Mouse (Mus musculus) neural tube, embryonic 12.5 days (tissue): ENCODE results near the gene Gm20388. TPM values are rescaled to one million over a fixed set of nuclear protein-coding genes. Genes with fewer than 3 reads are reported as not detected.
A peak's percentile ranks its signal among the peaks of the same experiment; 100 is the strongest.

Source experiments
- ATAC-seq: fragments of 200-750 bp; cut with Nextera tagmentation; 2 replicates; pipeline ENCODE4 v1.8.0; 2017; ENCODE audit warnings: low read depth, mild to moderate bottlenecking, moderate TSS enrichment, moderate library complexity; ENCODE audit not compliant: low FRiP score
- H3K27ac ChIP-seq: fragments of 300-500 bp; sonication (generic); 2 replicates; pipeline ENCODE4 v1.5.1; 2016
- H3K27me3 ChIP-seq: fragments of 300-500 bp; sonication (generic); replicated peaks from 2 replicates; pipeline ENCODE4 v1.6.1; 2016; ENCODE audit warnings: mild to moderate bottlenecking
- H3K36me3 ChIP-seq: fragments of 300-500 bp; sonication (generic); 2 replicates; pipeline ENCODE4 v1.6.1; 2016; ENCODE audit warnings: mild to moderate bottlenecking
- H3K4me1 ChIP-seq: fragments of 300-500 bp; sonication (generic); 2 replicates; pipeline ENCODE4 v1.6.1; 2016
- H3K4me2 ChIP-seq: fragments of 300-500 bp; sonication (generic); replicated peaks from 2 replicates; pipeline ENCODE4 v1.6.1; 2016; ENCODE audit warnings: mild to moderate bottlenecking
- H3K4me3 ChIP-seq: fragments of 300-500 bp; sonication (generic); 2 replicates; pipeline ENCODE4 v1.5.1; 2016
- H3K9ac ChIP-seq: fragments of 300-500 bp; sonication (generic); 2 replicates; pipeline ENCODE4 v1.6.1; 2016; ENCODE audit warnings: mild to moderate bottlenecking
- H3K9me3 ChIP-seq: fragments of 300-500 bp; sonication (generic); 2 replicates; pipeline ENCODE4 v1.6.1; 2016; ENCODE audit warnings: mild to moderate bottlenecking
- WGBS: fragments of 180-500 bp; shearing (Covaris S2); methylation state at CpG from one replicate; pipeline ENCODE4 v1.1.7; 2016; 5-methylcytosine and 5-hydroxymethylcytosine counted together
- polyA plus RNA-seq: library from polyadenylated mRNA; unstranded; fragments of >200 nt; fragmentation: Nextera tagmentation; extraction: Ambion mirVana; gene quantifications from 2 replicates; pipeline ENCODE4 v1.2.1, GENCODE M21; 2016

The Gm20388 gene
- polyA plus RNA-seq, 1 experiment from 2014 or later, result not detected

GRCm38 (mm10) chr8:121850821-121851470 is 1940.3 kb downstream of the Gm20388 start:
- no peak overlapping the region for H3K27ac ChIP-seq
- 6% methylated on average over 24 of the region's 24 CpGs for WGBS
- no peaks in the 10 kb centered on the region for H3K9me3 ChIP-seq
- H3K4me3 ChIP-seq, result 0 out of 2 replicates have a peak overlapping the region, but pooled peaks have one; percentile 11
- H3K4me1 ChIP-seq, result peaks cover 5% of the 10 kb centered on the region; the same call in 1 of the 2 replicates
- H3K4me2 ChIP-seq, result peak overlapping the region; percentile 54
- no peaks in the 10 kb centered on the region for H3K36me3 ChIP-seq
- ATAC-seq, result peak; percentile 69
- H3K9ac ChIP-seq, result peak overlapping the region; percentile 48
- H3K27me3 ChIP-seq, result no peaks in the 10 kb centered on the region

- WGBS, result 62% methylated on average over 7 of the region's 7 CpGs
- no peaks in the 10 kb centered on the region for H3K36me3 ChIP-seq
- no peaks in the 10 kb centered on the region for H3K9me3 ChIP-seq
- H3K9ac ChIP-seq, result peak overlapping the region; percentile 48; the same call in 1 of the 2 replicates
- H3K4me1 ChIP-seq, result peaks cover 5% of the 10 kb centered on the region; the same call in 1 of the 2 replicates
- H3K27me3 ChIP-seq, result no peaks in the 10 kb centered on the region
- H3K4me2 ChIP-seq, result peak overlapping the region; percentile 54; the same call in 1 of the 2 replicates
- no peak for ATAC-seq
- H3K4me3 ChIP-seq, result no peak overlapping the region
- no peak overlapping the region for H3K27ac ChIP-seq
Measured at GRCm38 (mm10) chr8:121851716-121852115, 1941.1 kb downstream of the Gm20388 start.

GRCm38 (mm10) chr8:121852464-121852863 is 1941.8 kb downstream of the Gm20388 start:
- Histone ChIP-seq H3K4me3 (no peak overlapping the region), H3K36me3 (no peaks in the 10 kb centered on the region), H3K9ac (no peak overlapping the region), H3K4me2 (no peak overlapping the region), H3K27ac (no peak overlapping the region), H3K4me1 (peaks cover 5% of the 10 kb centered on the region; the same call in 1 of the 2 replicates), H3K27me3 (no peaks in the 10 kb centered on the region), H3K9me3 (no peaks in the 10 kb centered on the region)
- ATAC-seq, result no peak
- WGBS, result 71% methylated on average over 7 of the region's 7 CpGs

DNA sequence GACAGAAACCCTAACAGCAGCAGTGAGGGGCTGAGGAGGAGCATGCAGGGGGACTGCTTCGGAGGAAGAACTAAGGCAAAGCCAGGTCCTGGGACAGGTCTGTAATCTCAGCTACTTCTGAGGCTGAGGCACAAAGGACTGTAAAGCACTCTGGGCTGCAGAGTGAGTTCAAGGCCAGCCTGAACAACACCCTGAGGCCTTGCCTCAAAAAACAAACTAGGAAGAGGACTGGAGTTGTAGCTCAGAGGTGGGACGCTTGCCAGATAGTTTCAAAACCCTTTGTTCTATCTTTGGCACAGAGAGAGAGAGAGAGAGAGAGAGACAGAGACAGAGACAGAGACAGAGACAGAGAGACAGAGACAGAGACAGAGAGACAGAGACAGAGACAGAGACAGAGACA is 1942.9 kb downstream of the Gm20388 start:
- no peak overlapping the region for H3K9ac ChIP-seq
- H3K36me3 ChIP-seq, result no peaks in the 10 kb centered on the region
- no peak overlapping the region for H3K4me2 ChIP-seq
- peaks cover 5% of the 10 kb centered on the region; the same call in 1 of the 2 replicates for H3K4me1 ChIP-seq
- no peaks in the 10 kb centered on the region for H3K9me3 ChIP-seq
- no peak overlapping the region for H3K27ac ChIP-seq
- no peak for ATAC-seq
- no peak overlapping the region for H3K4me3 ChIP-seq
- 91% methylated on average over 2 of the region's 2 CpGs for WGBS
- H3K27me3 ChIP-seq, result no peaks in the 10 kb centered on the region

- WGBS, result 85% methylated on average over 14 of the region's 14 CpGs
Measured at GRCm38 (mm10) chr8:121856071-121856746, 1945.6 kb downstream of the Gm20388 start.

DNA sequence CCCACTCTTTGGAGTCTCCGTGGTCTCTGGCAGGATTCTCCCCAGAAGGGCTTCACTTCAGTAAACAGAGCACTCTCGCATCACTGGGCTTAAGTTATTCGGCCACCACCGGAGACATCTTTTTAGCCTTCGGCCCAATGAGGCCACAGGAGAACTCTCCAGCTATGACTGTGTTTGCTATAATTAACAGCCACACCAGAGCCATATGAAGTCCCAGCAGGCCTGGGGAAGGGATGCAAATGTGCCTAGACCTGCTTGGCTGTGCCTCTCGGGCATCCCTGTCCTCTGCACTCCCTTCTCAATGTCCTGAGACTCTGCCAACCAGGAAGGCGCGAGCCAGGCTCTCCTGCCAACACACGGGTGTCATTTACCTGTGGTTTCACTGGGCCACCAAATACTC is 1946.7 kb downstream of the Gm20388 start:
- H3K27ac ChIP-seq, result no peak overlapping the region
- H3K9me3 ChIP-seq, result no peaks in the 10 kb centered on the region
- WGBS, result 76% methylated on average over 9 of the region's 9 CpGs
- ATAC-seq, result no peak
- no peaks in the 10 kb centered on the region for H3K27me3 ChIP-seq
- H3K36me3 ChIP-seq, result no peaks in the 10 kb centered on the region
- no peak overlapping the region for H3K4me2 ChIP-seq
- H3K4me3 ChIP-seq, result no peak overlapping the region
- no peaks in the 10 kb centered on the region for H3K4me1 ChIP-seq
- H3K9ac ChIP-seq, result no peak overlapping the region

More at GRCm38 (mm10) chr8:121856071-121856746, 1945.6 kb downstream of the Gm20388 start:
- Histone ChIP-seq H3K36me3 (no peaks in the 10 kb centered on the region), H3K9me3 (no peaks in the 10 kb centered on the region), H3K27ac (no peak overlapping the region), H3K9ac (no peak overlapping the region), H3K27me3 (no peaks in the 10 kb centered on the region), H3K4me2 (no peak overlapping the region), H3K4me3 (no peak overlapping the region), H3K4me1 (peaks cover 3% of the 10 kb centered on the region; the same call in 1 of the 2 replicates)
- no peak for ATAC-seq

GRCm38 (mm10) chr8:121857747-121858146 is 1947.1 kb downstream of the Gm20388 start:
- Histone ChIP-seq H3K9me3 (no peaks in the 10 kb centered on the region), H3K27ac (no peak overlapping the region), H3K4me2 (no peak overlapping the region), H3K4me1 (no peaks in the 10 kb centered on the region), H3K4me3 (no peak overlapping the region), H3K36me3 (no peaks in the 10 kb centered on the region), H3K9ac (no peak overlapping the region), H3K27me3 (no peaks in the 10 kb centered on the region)
- WGBS, result 55% methylated on average over 2 of the region's 2 CpGs
- ATAC-seq, result no peak

DNA sequence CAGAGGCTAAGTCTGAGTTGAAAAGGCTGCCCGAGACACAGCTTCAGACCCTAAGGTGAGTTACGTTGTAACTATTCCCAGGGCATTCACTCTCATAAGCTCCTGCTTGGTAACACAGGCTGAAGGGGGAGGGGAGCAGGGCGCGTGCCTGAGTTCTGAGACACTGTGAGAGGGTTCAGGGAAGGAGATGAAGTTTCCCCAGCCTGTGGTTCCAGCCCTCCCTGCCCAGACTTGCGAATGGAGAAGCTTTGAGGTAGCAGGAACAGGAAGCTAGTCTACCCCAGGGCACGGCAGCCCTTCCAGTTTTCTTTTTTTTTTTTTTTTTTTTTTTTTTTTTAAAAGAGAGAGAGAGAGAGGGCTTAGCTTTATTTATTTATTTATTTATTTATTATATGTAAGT is 1950.6 kb downstream of the Gm20388 start:
- H3K4me2 ChIP-seq, result no peak overlapping the region
- 57% methylated on average over 6 of the region's 6 CpGs for WGBS
- H3K27me3 ChIP-seq, result no peaks in the 10 kb centered on the region
- H3K36me3 ChIP-seq, result no peaks in the 10 kb centered on the region
- H3K4me1 ChIP-seq, result no peaks in the 10 kb centered on the region
- ATAC-seq, result no peak
- no peak overlapping the region for H3K4me3 ChIP-seq
- H3K9ac ChIP-seq, result no peak overlapping the region
- no peak overlapping the region for H3K27ac ChIP-seq
- no peaks in the 10 kb centered on the region for H3K9me3 ChIP-seq

GRCm38 (mm10) chr8:121861806-121862548 is 1951.3 kb downstream of the Gm20388 start:
- ATAC-seq, result no peak
- 75% methylated on average over 12 of the region's 12 CpGs for WGBS

GRCm38 (mm10) chr8:121865356-121865755 is 1954.7 kb downstream of the Gm20388 start:
- Histone ChIP-seq H3K4me1 (no peaks in the 10 kb centered on the region), H3K9me3 (no peaks in the 10 kb centered on the region), H3K36me3 (no peaks in the 10 kb centered on the region), H3K4me3 (no peak overlapping the region), H3K9ac (no peak overlapping the region), H3K27ac (no peak overlapping the region), H3K4me2 (no peak overlapping the region), H3K27me3 (no peaks in the 10 kb centered on the region)
- ATAC-seq, result no peak
- WGBS, result 84% methylated on average over 8 of the region's 8 CpGs

More at GRCm38 (mm10) chr8:121861806-121862548, 1951.3 kb downstream of the Gm20388 start:
- no peaks in the 10 kb centered on the region for H3K36me3 ChIP-seq
- H3K9ac ChIP-seq, result no peak overlapping the region
- H3K4me3 ChIP-seq, result no peak overlapping the region
- no peak overlapping the region for H3K4me2 ChIP-seq
- H3K9me3 ChIP-seq, result no peaks in the 10 kb centered on the region
- no peak overlapping the region for H3K27ac ChIP-seq
- H3K27me3 ChIP-seq, result no peaks in the 10 kb centered on the region
- no peaks in the 10 kb centered on the region for H3K4me1 ChIP-seq

- peaks cover 10% of the 10 kb centered on the region for H3K4me1 ChIP-seq
- ATAC-seq, result no peak
- no peak overlapping the region for H3K4me3 ChIP-seq
- H3K9ac ChIP-seq, result no peak overlapping the region
- no peaks in the 10 kb centered on the region for H3K36me3 ChIP-seq
- H3K4me2 ChIP-seq, result no peak overlapping the region
- no peaks in the 10 kb centered on the region for H3K9me3 ChIP-seq
- WGBS, result 83% methylated on average over 5 of the region's 5 CpGs
- no peaks in the 10 kb centered on the region for H3K27me3 ChIP-seq
- no peak overlapping the region for H3K27ac ChIP-seq
Measured at GRCm38 (mm10) chr8:121868196-121868595, 1957.6 kb downstream of the Gm20388 start.

- H3K27ac ChIP-seq, result no peak overlapping the region
- peaks cover 10% of the 10 kb centered on the region for H3K4me1 ChIP-seq
- H3K9me3 ChIP-seq, result no peaks in the 10 kb centered on the region
- 93% methylated on average over 7 of the region's 7 CpGs for WGBS
- no peak overlapping the region for H3K9ac ChIP-seq
- no peaks in the 10 kb centered on the region for H3K27me3 ChIP-seq
- no peak overlapping the region for H3K4me3 ChIP-seq
- ATAC-seq, result no peak
- H3K36me3 ChIP-seq, result no peaks in the 10 kb centered on the region
- H3K4me2 ChIP-seq, result no peak overlapping the region
Measured at GRCm38 (mm10) chr8:121868896-121869295, 1958.3 kb downstream of the Gm20388 start.
